Mouse (Mus musculus) right cerebral cortex, postnatal 4 days (tissue): ENCODE measurements around the gene Zmiz2.
A peak's percentile ranks its signal among the peaks of the same experiment; 100 is the strongest.
"Not testable (repeated sequence)": the region's sequence is repeated elsewhere in the genome, so short reads cannot be mapped to it uniquely, and the experiment has no call there.

Experiments used
- DNase-seq: peaks from one replicate; pipeline ENCODE4 v3.0.0-alpha.2; 2022

Gene Zmiz2

DNA sequence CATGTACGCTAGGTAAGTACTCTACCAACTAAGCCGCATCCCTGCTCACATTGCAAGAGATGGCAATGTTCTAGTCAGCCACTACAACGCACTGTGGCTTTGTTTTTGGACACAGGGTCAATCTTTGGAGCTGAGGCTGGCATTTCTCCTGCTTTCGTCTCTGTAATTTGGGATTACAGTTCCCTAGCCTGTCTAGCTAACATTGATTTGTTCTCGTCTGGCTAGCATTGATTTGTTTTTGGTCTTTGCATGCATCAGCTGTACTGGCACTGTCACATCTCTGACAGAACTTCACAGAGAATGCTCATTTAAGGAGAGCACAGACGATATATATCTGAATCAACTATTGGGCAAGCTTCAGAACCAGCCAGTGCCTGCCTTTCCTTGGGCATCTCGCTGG, 41.3 kb downstream of the Zmiz2 start:
- DNase-seq = no peak

DNA sequence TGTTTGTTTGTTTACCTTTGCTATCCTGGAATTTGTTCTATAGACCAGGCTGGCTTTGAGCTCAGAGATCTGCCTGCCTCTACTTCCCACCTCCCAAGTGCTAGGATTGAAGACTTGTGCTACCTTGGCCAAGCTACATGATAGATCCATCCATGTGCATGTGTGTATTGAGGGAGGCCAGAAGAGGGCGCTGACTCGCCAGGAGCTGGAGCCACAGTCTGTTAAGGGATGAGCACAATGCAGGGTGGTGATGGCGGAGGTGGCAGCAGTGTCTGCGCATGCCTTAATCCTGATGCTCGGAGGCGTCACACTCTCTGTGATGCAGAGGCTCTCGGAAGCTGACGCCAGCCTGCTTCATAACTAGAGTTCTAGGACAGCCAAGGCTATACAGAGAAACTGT, 47.6 kb downstream of the Zmiz2 start:
- peak; percentile 46 for DNase-seq

DNA sequence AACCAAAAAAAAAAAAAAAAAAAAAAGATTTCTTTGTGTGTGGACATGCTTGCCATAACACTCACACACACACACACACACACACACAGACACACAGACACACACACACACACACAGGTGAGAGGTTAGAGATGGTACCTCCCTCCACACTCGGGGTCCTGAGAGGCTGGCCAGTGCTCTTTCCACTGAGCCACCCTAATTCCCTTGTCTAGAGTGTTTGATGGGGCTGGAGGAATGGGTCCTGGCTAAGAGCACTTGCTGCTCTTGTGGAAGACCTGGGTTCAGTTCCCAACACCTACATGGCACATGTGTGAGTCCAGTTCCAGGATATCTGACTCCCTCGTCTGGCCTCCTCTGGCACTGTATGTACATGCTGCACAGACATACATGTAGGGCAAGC, 48.8 kb downstream of the Zmiz2 start:
- no peak for DNase-seq

DNA sequence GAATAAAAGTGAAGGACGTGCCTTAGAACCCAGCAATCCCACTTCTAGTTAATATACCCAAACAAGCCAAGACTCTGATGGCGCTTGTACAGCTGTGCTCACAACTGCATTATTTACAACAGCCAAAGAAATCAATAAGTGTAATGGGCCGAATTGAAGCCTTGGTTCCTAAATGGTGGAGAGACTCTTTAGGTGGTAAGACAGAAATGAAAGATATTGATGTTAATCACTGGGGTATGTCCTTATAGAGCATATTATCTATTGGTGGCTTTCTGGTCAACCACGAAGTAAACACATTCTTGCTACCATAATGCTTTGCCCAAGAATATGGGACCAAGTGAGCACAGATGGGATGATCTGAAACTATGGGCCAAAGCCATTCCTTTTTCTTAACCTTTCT, 51.3 kb downstream of the Zmiz2 start:
- DNase-seq = no peak

DNA sequence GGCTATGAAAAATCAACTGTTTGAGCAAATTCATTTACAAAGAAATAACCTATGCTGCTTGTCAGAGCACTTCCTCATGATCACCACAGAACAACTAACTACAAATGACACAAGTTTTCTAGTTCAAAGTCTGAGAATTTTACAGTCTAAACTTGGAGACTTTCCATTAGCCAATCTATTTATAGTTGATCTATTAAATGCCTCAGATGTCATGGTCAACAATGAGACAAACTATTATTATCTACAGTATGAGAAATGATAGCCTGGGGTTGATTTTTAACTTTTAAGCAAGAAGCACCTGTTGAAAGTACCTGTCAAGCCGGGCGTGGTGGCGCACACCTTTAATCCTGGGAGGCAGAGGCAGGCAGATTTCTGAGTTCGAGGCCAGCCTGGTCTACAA, 53.7 kb downstream of the Zmiz2 start:
- no peak for DNase-seq

GRCm38 (mm10) chr11:6443102-6443501, 54.2 kb downstream of the Zmiz2 start:
- no peak for DNase-seq

GRCm38 (mm10) chr11:6443727-6444076, 54.8 kb downstream of the Zmiz2 start:
- DNase-seq = no peak

DNA sequence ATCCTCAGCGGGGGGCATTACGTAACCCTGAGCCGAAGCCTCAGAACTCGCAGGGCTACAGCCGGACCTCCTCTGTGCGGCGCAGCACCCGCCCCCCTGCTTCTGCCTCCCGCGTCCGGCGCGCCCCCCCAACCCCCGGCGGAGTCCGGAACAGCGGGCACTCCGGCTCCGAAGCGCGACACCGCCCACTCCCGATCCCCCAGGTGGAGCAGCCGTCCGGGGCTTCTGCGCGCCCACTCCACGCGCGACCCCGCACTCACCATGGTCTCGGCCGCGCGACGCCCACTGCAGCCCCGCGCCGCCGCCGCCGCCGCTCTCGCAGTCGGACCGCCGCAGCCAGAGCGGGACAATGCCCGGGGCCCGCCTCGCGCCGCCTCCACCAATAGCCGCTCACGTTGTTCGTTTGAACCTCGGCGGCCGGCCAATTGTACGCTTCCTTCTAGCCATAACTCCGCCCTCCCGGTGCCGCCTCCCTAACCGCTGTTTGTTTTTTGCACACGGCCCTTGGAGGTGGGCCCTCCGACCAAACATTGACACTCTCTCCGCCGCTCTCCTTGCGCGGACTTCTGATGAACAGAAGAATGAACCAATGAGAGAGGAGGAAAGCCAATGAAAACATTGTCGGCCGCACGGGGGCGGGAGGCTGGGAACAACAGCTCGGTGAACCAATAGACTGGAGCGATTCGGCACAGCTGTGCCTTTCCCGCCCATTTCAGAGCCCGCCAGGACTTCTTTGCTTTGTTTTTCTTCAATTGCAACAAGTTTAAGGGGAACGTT, 55.4 kb downstream of the Zmiz2 start, which contains the start of gene H2afv:
Gene H2afv (minus strand): TSS at position 367 of the 777 bp plus-strand sequence.
- DNase-seq = peak; percentile 100

GRCm38 (mm10) chr11:6445441-6445840, 56.6 kb downstream of the Zmiz2 start:
- DNase-seq = no peak

- no peak for DNase-seq
Observed at GRCm38 (mm10) chr11:6445951-6446350, 57.1 kb downstream of the Zmiz2 start.

DNA sequence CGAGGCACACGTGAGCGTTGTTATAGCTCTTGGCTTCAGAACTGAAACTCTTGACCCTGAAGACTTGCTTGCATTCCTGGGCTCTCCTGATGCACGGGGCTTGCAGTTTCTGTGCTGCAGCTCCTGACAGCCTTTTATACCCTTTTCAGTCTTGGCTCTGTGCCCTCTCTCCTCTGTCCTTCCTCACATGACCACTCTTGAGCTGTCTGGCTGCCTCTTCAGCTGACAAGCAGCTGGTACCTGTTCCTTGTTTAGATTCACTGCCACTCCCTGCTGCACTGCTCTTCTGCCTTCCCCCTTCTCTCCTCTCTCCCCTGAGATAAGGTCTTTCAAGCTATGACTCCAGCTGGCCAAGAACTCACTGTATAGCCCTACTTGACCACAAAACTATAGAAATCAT, 58.6 kb downstream of the Zmiz2 start:
- no peak for DNase-seq

DNA sequence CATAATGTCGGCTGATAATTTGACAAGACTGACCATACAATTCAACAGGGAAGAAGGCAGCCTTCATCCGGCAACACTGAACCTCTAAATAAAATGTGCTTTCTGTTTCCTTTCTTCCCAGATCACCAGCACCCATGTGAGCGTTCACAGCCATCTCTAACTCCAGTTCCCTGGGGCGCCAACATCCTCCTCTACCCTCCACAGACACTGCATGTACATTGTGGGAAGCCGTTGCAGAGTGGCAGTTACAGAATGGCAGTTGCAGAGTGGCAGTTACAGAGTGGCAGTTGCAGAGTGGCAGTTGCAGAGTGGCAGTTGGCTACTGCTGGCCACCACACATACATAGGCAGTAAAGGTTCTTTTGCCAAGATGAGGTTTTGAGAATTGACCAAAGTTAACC, 59.3 kb downstream of the Zmiz2 start:
- DNase-seq = not testable (repeated sequence)
